Mouse (Mus musculus) right cerebral cortex, postnatal 4 days (tissue): ENCODE data around the gene Prune1.
A peak's percentile ranks its signal among the peaks of the same experiment; 100 is the strongest.

Source experiments
- DNase-seq: peaks from one replicate; pipeline ENCODE4 v3.0.0-alpha.2; 2022

Gene Prune1

GRCm38 (mm10) chr3:95275161-95275560 is 6.7 kb downstream of the Prune1 start:
- no peak for DNase-seq

- DNase-seq, result no peak
Observed at GRCm38 (mm10) chr3:95274453-95274852, 7.4 kb downstream of the Prune1 start.

GRCm38 (mm10) chr3:95273471-95273870 is 8.4 kb downstream of the Prune1 start:
- DNase-seq, result no peak

- no peak for DNase-seq
Observed at GRCm38 (mm10) chr3:95270766-95271364, 11.0 kb downstream of the Prune1 start.

- no peak for DNase-seq
Observed at GRCm38 (mm10) chr3:95269789-95270188, 12.1 kb downstream of the Prune1 start.

- no peak for DNase-seq
Observed at GRCm38 (mm10) chr3:95267855-95268254, 14.0 kb downstream of the Prune1 start.

GRCm38 (mm10) chr3:95266052-95266451 is 15.8 kb downstream of the Prune1 start:
- no peak for DNase-seq

GRCm38 (mm10) chr3:95264724-95265123 is 17.2 kb downstream of the Prune1 start:
- no peak for DNase-seq

GRCm38 (mm10) chr3:95263089-95263739 is 18.7 kb downstream of the Prune1 start:
- peak; percentile 69 for DNase-seq

- DNase-seq, result no peak
Observed at GRCm38 (mm10) chr3:95261975-95262374, 19.9 kb downstream of the Prune1 start.

GRCm38 (mm10) chr3:95256931-95257330 is 24.9 kb downstream of the Prune1 start:
- no peak for DNase-seq

GRCm38 (mm10) chr3:95250783-95251424 is 31.0 kb downstream of the Prune1 start, which contains the start of gene Bnipl:
Bnipl (minus strand) TSS chr3:95251193.
- no peak for DNase-seq

GRCm38 (mm10) chr3:95250361-95250760 is 31.5 kb downstream of the Prune1 start:
- DNase-seq, result no peak

- DNase-seq, result no peak
Observed at GRCm38 (mm10) chr3:95247660-95248336, 34.1 kb downstream of the Prune1 start.

GRCm38 (mm10) chr3:95246465-95247231 is 35.2 kb downstream of the Prune1 start:
- peak; percentile 55 for DNase-seq

GRCm38 (mm10) chr3:95243086-95243485 is 38.8 kb downstream of the Prune1 start:
- no peak for DNase-seq

- no peak for DNase-seq
Observed at GRCm38 (mm10) chr3:95241498-95241897, 40.4 kb downstream of the Prune1 start, which contains the start of gene Gm128. Gm128 (minus strand) TSS chr3:95241598.

- DNase-seq, result no peak
Observed at GRCm38 (mm10) chr3:95240900-95241299, 41.0 kb downstream of the Prune1 start.

- DNase-seq, result no peak
Observed at GRCm38 (mm10) chr3:95239971-95240370, 41.9 kb downstream of the Prune1 start.

GRCm38 (mm10) chr3:95239022-95239421 is 42.9 kb downstream of the Prune1 start:
- no peak for DNase-seq

GRCm38 (mm10) chr3:95237541-95238099 is 44.3 kb downstream of the Prune1 start:
- no peak for DNase-seq
